In genomic region chr7:30198481-30198971, GRCm38 (mm10) we compare ENCODE assay signal across 8 mouse cellular contexts. TPM values are rescaled to one million over a fixed set of nuclear protein-coding genes. Genes with fewer than 3 reads are reported as not detected.
DNase-seq lines count a peak whose midpoint lies in the region; ATAC-seq lines count a peak whose summit lies in the region.

TSS of gene Capns1 (minus strand) at chr7:30198811.

- H3K4me3 ChIP-seq in embryonic facial prominence, embryonic 10.5 days = peak within 1 kb of the TSS; percentile 31
- peak within 1 kb of the TSS; percentile 31 for H3K4me3 ChIP-seq in heart, embryonic 10.5 days
- no peak within 1 kb of the TSS for H3K4me3 ChIP-seq in liver, embryonic 12.5 days

- peak within 1 kb of the TSS; percentile 57 for H3K27ac ChIP-seq in embryonic facial prominence, embryonic 10.5 days (replicated peaks)
- H3K27ac ChIP-seq in heart, embryonic 10.5 days = peak within 1 kb of the TSS; percentile 52; the same call in 1 of the 2 replicates
- H3K27ac ChIP-seq in liver, embryonic 12.5 days = no peak within 1 kb of the TSS

- H3K4me2 ChIP-seq in liver, embryonic 12.5 days = peak within 1 kb of the TSS; percentile 46

- H3K36me3 ChIP-seq in embryonic facial prominence, embryonic 10.5 days (replicated peaks) = no peaks in the 10 kb centered on the region
- H3K36me3 ChIP-seq in heart, embryonic 10.5 days = no peaks in the 10 kb centered on the region
- H3K36me3 ChIP-seq in liver, embryonic 12.5 days = no peaks in the 10 kb centered on the region

- H3K27me3 ChIP-seq in embryonic facial prominence, embryonic 10.5 days (replicated peaks; ENCODE audit: low read depth, poor library complexity, severe bottlenecking) = no peaks in the 10 kb centered on the region
- no peaks in the 10 kb centered on the region for H3K27me3 ChIP-seq in heart, embryonic 10.5 days (ENCODE audit: insufficient read depth, poor library complexity, severe bottlenecking)
- no peaks in the 10 kb centered on the region for H3K27me3 ChIP-seq in liver, embryonic 12.5 days (replicated peaks)

- no peaks in the 10 kb centered on the region for H3K9me3 ChIP-seq in embryonic facial prominence, embryonic 10.5 days
- no peaks in the 10 kb centered on the region for H3K9me3 ChIP-seq in heart, embryonic 10.5 days
- H3K9me3 ChIP-seq in liver, embryonic 12.5 days (replicated peaks) = no peaks in the 10 kb centered on the region

- ATAC-seq in liver, embryonic 12.5 days = no peak

- peak; percentile 55 to 75 for DNase-seq in CD8-positive naive resting alpha-beta T cell, adult 2 months (ENCODE audit: low read depth in 2 of 2, low spot score in 2 of 2)
- DNase-seq in adrenal gland, adult 2 months = peak; percentile 78
- DNase-seq in embryonic facial prominence, embryonic 10.5 days (ENCODE audit: low spot score) = peak; percentile 73
- DNase-seq in heart, embryonic 10.5 days (ENCODE audit: low spot score) = peak; percentile 87
- peak; percentile 71 for DNase-seq in kidney, adult 9 months
- DNase-seq in naive thymus-derived CD4-positive, alpha-beta T cell, adult 2 months (ENCODE audit: low read depth) = peak; percentile 90
- DNase-seq in testis, postnatal 14 days (ENCODE audit: low spot score) = peak; percentile 70

- peaks cover 24% of the 10 kb centered on the region for H3K4me1 ChIP-seq in embryonic facial prominence, embryonic 10.5 days
- H3K4me1 ChIP-seq in heart, embryonic 10.5 days = peaks cover 34% of the 10 kb centered on the region
- peaks cover 26% of the 10 kb centered on the region for H3K4me1 ChIP-seq in liver, embryonic 12.5 days

- 9% methylated on average over 8 of the region's 8 CpGs for WGBS in embryonic facial prominence, embryonic 10.5 days
- 11% methylated on average over 8 of the region's 8 CpGs for WGBS in heart, embryonic 10.5 days
- WGBS in liver, embryonic 12.5 days (ENCODE audit: insufficient replicate concordance) = 6% methylated on average over 8 of the region's 8 CpGs

- no peak within 1 kb of the TSS for H3K9ac ChIP-seq in liver, embryonic 12.5 days

RNA-seq across cellular contexts. Expression of gene Capns1, which starts in this region (rescaled TPM):
- total RNA-seq in adrenal gland, adult 2 months (2021) = 100 to 1,000 TPM; 629 to 666 TPM
- polyA plus RNA-seq in adrenal gland, adult 2 months (2012; rRNA removed) = 1,680 and 2,038 TPM in 2 replicates
- 54.8 and 61.9 TPM in 2 replicates for polyA plus RNA-seq in embryonic facial prominence, embryonic 10.5 days (2016; fragmentation: Nextera tagmentation; extraction: Ambion mirVana)
- 76.6 and 84.1 TPM in 2 replicates for polyA plus RNA-seq in heart, embryonic 10.5 days (2016; fragmentation: Nextera tagmentation; extraction: Ambion mirVana)
- 42.6 and 49.2 TPM in 2 replicates for polyA plus RNA-seq in liver, embryonic 12.5 days (2016; fragmentation: Nextera tagmentation; extraction: Ambion mirVana)

Comparison
In these comparisons a context has a peak if more than half of its experiments do, and no peak if none do; other contexts are left out.
1. RNA of gene Capns1 (polyA plus RNA-seq): 1,680 to 2,038 TPM in adrenal gland, adult 2 months; 76.6 to 84.1 TPM in heart, embryonic 10.5 days, 54.8 to 61.9 TPM in embryonic facial prominence, embryonic 10.5 days and 42.6 to 49.2 TPM in liver, embryonic 12.5 days; every median in the first group is over 10 times any median in the second.
2. Peak in every context shown above with its lines, with median percentiles within 50 percentile points of each other: DNase-seq.